Mouse (Mus musculus) CD8-positive naive resting alpha-beta T cell, adult 2 months (primary cell): ENCODE measurements at regions not wholly inside any gene's neighbourhood (a gene's known extent, or its start where the extent isn't known, plus 50 kb on each side); places are given as distances from the start of the nearest gene placed in this dataset.

ENCODE experiments used
- DNase-seq, 2 experiments: peaks; one replicate each; pipeline ENCODE4 v3.0.0; 2022; ENCODE audit warnings: low read depth in 2 of 2, low spot score in 2 of 2

GRCm38 (mm10) chr2:57772315-57772714, 225.4 kb upstream of the Galnt5 start:
- no peak for DNase-seq

GRCm38 (mm10) chr2:57776154-57776553, 221.5 kb upstream of the Galnt5 start:
- no peak for DNase-seq

GRCm38 (mm10) chr2:57780836-57781235, 216.8 kb upstream of the Galnt5 start:
- no peak for DNase-seq

GRCm38 (mm10) chr2:57793519-57794296, 204.0 kb upstream of the Galnt5 start:
- no peak for DNase-seq

- no peak for DNase-seq
These were observed 198.4 kb upstream of the Galnt5 start for GRCm38 (mm10) chr2:57799279-57799678.

GRCm38 (mm10) chr2:57807911-57808310, 189.8 kb upstream of the Galnt5 start:
- DNase-seq: no peak

DNA sequence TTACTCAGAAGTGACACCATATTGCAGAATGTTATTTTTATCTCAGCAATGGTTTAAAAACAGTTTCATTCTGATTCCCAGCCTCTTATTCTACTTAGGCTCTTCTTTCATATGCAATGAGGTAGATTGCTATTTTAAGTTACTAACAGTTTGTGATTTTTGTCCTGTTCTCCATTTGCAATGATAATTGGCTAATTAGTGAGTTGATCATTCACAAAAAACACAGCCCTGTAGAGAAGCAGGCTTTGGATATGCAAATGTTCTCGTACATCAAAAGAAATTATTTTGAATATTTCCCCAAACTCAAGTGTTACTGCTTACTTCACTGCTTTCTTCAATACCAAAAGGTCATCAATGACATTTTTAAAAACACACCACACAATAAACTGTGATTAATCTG, 184.7 kb upstream of the Galnt5 start:
- no peak for DNase-seq

- no peak for DNase-seq
These were observed 177.3 kb upstream of the Galnt5 start for GRCm38 (mm10) chr2:57820343-57820742.

DNA sequence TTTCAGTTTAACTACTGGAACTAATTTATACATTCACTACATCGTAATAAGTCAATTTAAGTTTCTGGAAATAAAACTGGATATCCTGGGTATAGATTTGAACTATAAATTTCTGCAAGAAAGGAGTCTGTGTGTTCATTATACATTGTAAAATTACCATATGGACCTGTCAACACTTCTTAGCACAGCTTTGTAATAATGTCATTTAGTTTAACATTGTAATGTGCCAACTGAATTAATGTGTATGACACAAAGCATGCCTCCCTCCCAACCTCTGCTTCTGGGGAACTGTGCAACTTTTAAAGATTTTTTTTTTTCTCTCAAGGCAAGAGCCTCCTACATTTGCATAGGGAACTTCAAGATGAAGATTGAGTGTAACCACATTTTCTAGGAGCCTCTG, 176.8 kb upstream of the Galnt5 start:
- no peak for DNase-seq

DNA sequence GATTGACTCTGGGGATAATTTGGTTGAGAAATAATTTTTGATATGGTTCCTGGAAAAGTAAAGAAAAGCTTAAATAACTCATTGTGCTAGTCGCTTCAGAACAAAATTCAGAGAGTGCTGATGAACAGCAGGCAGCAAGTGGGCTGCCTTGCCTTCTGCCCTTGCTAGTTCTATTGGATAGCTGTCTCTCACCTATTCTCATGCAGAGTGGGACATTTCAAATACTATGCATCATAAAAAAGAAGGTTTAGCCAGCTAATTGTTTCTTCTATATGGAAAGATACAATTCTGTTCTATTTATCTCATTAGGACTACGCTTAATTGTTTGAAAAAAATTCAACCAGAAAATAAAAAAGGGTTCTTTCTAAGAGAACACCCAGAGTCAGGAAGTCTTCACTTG, 169.4 kb upstream of the Galnt5 start:
- DNase-seq: no peak

GRCm38 (mm10) chr2:57832565-57833355, 164.9 kb upstream of the Galnt5 start:
- DNase-seq: no peak

DNA sequence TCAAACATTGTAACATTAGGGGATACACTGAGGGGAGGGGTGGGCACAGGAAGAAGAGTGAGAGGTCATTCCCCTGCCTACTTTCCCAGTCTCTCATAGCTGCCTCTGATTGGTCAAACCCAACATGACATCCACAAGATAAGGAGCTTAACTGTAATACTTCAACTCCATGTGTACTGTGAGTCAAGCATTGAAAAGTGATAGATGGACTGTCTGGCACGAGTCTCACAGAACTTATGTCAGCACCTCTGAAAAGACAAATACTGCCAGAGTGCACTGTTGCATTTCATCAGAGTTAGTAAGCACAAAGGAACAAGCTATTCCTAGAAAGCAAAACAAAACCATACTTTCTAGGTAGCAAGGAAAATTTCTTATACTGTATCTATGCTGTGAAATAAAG, 152.5 kb upstream of the Galnt5 start:
- no peak for DNase-seq

DNA sequence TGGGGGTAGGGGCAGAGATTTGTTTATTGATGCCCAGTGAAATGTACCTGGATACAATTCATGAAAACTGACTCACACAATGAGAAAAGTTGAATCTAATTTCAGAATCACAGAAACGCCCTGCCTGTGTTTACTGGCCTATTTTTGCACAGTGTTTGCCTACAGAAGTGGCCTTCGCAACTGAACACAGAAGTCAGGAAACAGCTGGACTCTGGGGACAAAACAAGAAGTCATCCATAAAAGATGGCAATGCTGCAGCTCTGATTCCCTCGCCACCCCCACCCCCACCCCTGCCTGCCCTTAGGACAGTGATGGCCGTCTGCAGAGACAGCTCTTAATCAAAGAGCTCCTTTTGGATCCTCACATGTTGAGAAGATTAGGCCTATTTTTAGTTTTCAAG, 150.0 kb upstream of the Galnt5 start:
- DNase-seq: no peak

GRCm38 (mm10) chr2:57849338-57850057, 148.2 kb upstream of the Galnt5 start:
- DNase-seq: no peak

GRCm38 (mm10) chr2:57850058-57850400, 147.7 kb upstream of the Galnt5 start:
- no peak for DNase-seq

- no peak for DNase-seq
These were observed 141.1 kb upstream of the Galnt5 start for GRCm38 (mm10) chr2:57856524-57857107.

GRCm38 (mm10) chr2:57865289-57865688, 132.4 kb upstream of the Galnt5 start:
- no peak for DNase-seq

DNA sequence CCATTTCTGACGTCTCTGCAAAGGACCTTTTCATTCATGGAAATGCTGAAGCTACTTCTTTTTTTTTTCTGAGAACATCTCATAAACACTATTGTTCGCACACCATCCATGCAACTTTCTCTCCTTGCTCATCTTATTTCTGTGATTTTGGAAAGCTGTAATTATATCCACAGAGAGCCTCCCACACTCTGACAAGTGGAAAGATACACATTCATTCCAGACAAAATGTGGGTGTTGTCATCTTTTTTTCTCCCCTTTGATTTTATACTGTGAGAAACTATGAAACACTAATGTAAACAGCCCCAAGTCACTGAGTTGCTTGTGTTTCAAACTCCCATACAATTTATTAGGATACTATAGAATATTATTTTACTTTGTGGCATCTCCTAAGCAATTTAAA, 129.6 kb upstream of the Galnt5 start:
- no peak for DNase-seq

- no peak for DNase-seq
These were observed 97.5 kb upstream of the Galnt5 start for GRCm38 (mm10) chr2:57900168-57900567.

DNA sequence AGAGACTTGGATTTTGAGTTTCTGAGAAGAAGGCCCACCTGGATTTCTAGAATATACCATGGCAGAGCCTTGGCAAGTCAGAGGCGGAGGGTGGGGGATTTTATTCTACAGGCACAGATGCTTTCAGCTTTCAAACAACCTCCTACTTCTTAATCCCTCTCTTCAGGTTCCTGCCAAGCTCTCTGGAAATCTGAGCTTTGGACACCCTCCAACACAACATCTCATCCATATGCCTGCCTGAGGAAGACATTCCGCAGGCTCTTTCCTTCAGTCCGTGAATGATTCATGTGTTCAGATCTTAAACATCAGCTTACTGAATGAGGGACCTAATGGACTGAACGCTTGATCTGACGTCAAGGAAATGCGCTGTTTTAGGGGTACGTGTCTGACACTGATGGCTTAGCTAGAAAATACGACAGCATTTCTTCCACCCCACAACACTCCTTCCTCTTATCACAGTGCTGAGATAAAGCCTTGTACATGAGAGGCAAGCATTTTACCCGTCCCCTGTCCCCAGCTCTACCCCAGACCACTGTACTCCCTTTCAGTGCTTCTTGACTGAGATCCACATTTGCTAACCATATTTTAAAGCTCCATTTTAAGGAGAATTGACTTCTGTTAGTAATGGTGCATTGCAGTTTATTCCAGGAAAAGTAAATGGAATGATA, 97.0 kb upstream of the Galnt5 start:
- no peak for DNase-seq

DNA sequence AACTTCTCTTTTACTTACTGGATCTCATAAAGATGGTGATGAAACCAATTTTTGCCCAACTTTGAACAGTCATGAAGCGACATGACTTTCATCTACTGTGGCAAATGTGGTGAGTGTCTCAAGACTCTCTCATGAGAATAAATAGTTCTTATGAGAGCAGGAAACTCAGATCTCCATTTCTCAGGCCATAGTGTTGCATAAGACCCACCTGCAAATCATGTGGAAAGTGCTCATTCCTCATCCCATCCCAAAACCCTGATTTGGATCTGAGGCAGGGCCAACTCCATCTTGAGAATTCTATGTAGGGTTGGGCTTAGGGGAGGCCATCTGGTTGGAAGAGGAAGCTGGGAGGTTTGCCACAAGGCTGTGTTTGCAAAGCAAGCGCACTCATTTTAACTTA, 92.5 kb upstream of the Galnt5 start:
- no peak for DNase-seq
